Mouse (Mus musculus): ENCODE results near the gene Ylpm1.
A peak's percentile ranks its signal among the peaks of the same experiment; 100 is the strongest.

Gene Ylpm1

GRCm38 (mm10) chr12:84996083-84996496, at the start of gene Ylpm1:
Ylpm1 (plus strand) TSS chr12:84996321.
- DNase-seq, result peak; percentile 94 to 95

- no peak for DNase-seq
Observed at GRCm38 (mm10) chr12:84947894-84948583, 48.1 kb upstream of the Ylpm1 start.

GRCm38 (mm10) chr12:84948584-84949285, 47.4 kb upstream of the Ylpm1 start:
- DNase-seq, result no peak

- DNase-seq, result no peak
Observed at GRCm38 (mm10) chr12:84950763-84951162, 45.4 kb upstream of the Ylpm1 start.

GRCm38 (mm10) chr12:84951531-84951930, 44.6 kb upstream of the Ylpm1 start:
- no peak for DNase-seq

- DNase-seq, result no peak
Observed at GRCm38 (mm10) chr12:84952351-84952750, 43.8 kb upstream of the Ylpm1 start.

GRCm38 (mm10) chr12:84956317-84956716, 39.8 kb upstream of the Ylpm1 start:
- no peak for DNase-seq

- DNase-seq, result no peak
Observed at GRCm38 (mm10) chr12:84958794-84959356, 37.2 kb upstream of the Ylpm1 start.

GRCm38 (mm10) chr12:84962606-84963005, 33.5 kb upstream of the Ylpm1 start:
- DNase-seq, result no peak

GRCm38 (mm10) chr12:84968831-84969655, 27.1 kb upstream of the Ylpm1 start:
- no peak for DNase-seq

GRCm38 (mm10) chr12:84969656-84970427, 26.3 kb upstream of the Ylpm1 start:
- DNase-seq, result no peak

GRCm38 (mm10) chr12:84970428-84971096, 25.6 kb upstream of the Ylpm1 start, which contains the start of the genes Fcf1 and Arel1:
Fcf1 (plus strand) TSS chr12:84970897.
Arel1 (minus strand) TSS chr12:84970900.
- DNase-seq, result peak; percentile 75 to 83

- no peak for DNase-seq
Observed at GRCm38 (mm10) chr12:84979264-84979862, 16.8 kb upstream of the Ylpm1 start.

GRCm38 (mm10) chr12:84989456-84989855, 6.7 kb upstream of the Ylpm1 start:
- DNase-seq, result no peak

GRCm38 (mm10) chr12:84995112-84995761, 884 bp upstream of the Ylpm1 start:
- DNase-seq, result no peak

GRCm38 (mm10) chr12:84996501-84997398, 629 bp downstream of the Ylpm1 start:
- DNase-seq, result peak in 1 of 2 experiments; percentile 9

GRCm38 (mm10) chr12:84999053-84999452, 2.9 kb downstream of the Ylpm1 start:
- DNase-seq, result no peak

GRCm38 (mm10) chr12:85006206-85006605, 10.1 kb downstream of the Ylpm1 start:
- no peak for DNase-seq

- no peak for DNase-seq
Observed at GRCm38 (mm10) chr12:85007021-85007420, 10.9 kb downstream of the Ylpm1 start.
